27 mouse cellular contexts compared by ENCODE assay signal in the genomic region with DNA sequence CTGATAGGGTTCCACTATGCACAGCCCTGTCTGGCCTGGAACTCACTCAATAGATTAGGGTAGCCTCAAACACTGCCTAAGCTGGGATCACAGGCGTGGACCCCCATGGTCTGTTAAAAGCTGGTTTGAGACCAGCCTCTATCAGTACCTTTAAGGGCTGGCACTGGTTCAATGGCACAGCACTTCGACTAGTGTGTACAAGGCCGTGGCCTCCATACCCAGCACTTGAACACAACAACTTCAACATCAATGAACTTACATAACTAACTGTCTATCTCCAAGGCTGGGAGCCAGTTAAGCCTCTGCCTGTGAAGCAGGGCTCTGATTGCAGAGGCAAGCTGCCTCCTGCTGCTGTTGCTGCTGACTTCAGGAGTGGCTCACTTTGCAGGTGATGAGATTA. TPM values are rescaled to one million over a fixed set of nuclear protein-coding genes. Genes with fewer than 3 reads are reported as not detected.
A peak's percentile ranks its signal among the peaks of the same experiment; 100 is the strongest.
DNase-seq lines count a peak whose midpoint lies in the region; ATAC-seq lines count a peak whose summit lies in the region.
"Had no signal": no experiment of that assay in that cellular context is flagged by ENCODE, and none has a peak within 500 bp of the region (broad histone marks: within the 10 kb centered on the region; RNA-seq: fewer than 3 reads in every experiment).

No protein-coding gene starts in this region.

- H3K4me1 ChIP-seq in heart, embryonic 12.5 days (replicated peaks): peaks cover 6% of the 10 kb centered on the region

- no peaks in the 10 kb centered on the region for H3K27me3 ChIP-seq in heart, embryonic 12.5 days (replicated peaks)
- H3K27me3 ChIP-seq: CH12.LX; embryonic facial prominence, embryonic 12.5 days; embryonic facial prominence, embryonic 15.5 days; heart, embryonic 13.5 days; hindbrain, embryonic 15.5 days; intestine, embryonic 15.5 days; Patski had no signal

- no peak for ATAC-seq in heart, embryonic 12.5 days (ENCODE audit: insufficient number of reproducible peaks, low FRiP score)
- ATAC-seq: forebrain, embryonic 14.5 days; forebrain, postnatal 0 days; intestine, embryonic 15.5 days; Patski had no signal

- no peak overlapping the region for H3K4me3 ChIP-seq in heart, embryonic 12.5 days
- H3K4me3 ChIP-seq: embryonic facial prominence, embryonic 12.5 days; embryonic facial prominence, embryonic 15.5 days; heart, embryonic 13.5 days; hindbrain, embryonic 15.5 days; intestine, embryonic 15.5 days had no signal

- no peak overlapping the region for H3K27ac ChIP-seq in heart, embryonic 12.5 days (ENCODE audit: poor library complexity, severe bottlenecking)
- H3K27ac ChIP-seq: embryonic facial prominence, embryonic 12.5 days; embryonic facial prominence, embryonic 15.5 days; heart, embryonic 13.5 days; hindbrain, embryonic 15.5 days; intestine, embryonic 15.5 days had no signal

- WGBS in heart, embryonic 12.5 days: 90% methylated on average over 3 of the region's 3 CpGs

- no peak overlapping the region for H3K9ac ChIP-seq in heart, embryonic 12.5 days
- H3K9ac ChIP-seq: embryonic facial prominence, embryonic 12.5 days; embryonic facial prominence, embryonic 15.5 days; forebrain, postnatal 0 days; heart, embryonic 13.5 days; hindbrain, embryonic 15.5 days; intestine, embryonic 15.5 days had no signal

- no peak overlapping the region for H3K4me2 ChIP-seq in heart, embryonic 12.5 days
- H3K4me2 ChIP-seq: embryonic facial prominence, embryonic 12.5 days; embryonic facial prominence, embryonic 15.5 days; heart, embryonic 13.5 days; hindbrain, embryonic 15.5 days; intestine, embryonic 15.5 days had no signal

- H3K9me3 ChIP-seq in heart, embryonic 12.5 days (replicated peaks): peaks cover 3% of the 10 kb centered on the region; the same call in 1 of the 2 replicates
- H3K9me3 ChIP-seq: embryonic facial prominence, embryonic 12.5 days; embryonic facial prominence, embryonic 15.5 days; G1E; heart, embryonic 13.5 days; hindbrain, embryonic 15.5 days; intestine, embryonic 15.5 days had no signal

- H3K36me3 ChIP-seq in heart, embryonic 12.5 days: peaks cover 79% of the 10 kb centered on the region

- peak; percentile 74 for DNase-seq in heart, adult 11 months
- DNase-seq in ovary, postnatal 36 days (ENCODE audit: low spot score): peak; percentile 33
- DNase-seq in ovary, postnatal 10 days (ENCODE audit: low spot score): no peak
- DNase-seq in adrenal gland, adult 8-10 months: peak; percentile 82
- DNase-seq in adrenal gland, postnatal 25 days: peak; percentile 44
- DNase-seq in B cell, adult 2 months: no peak
- DNase-seq in frontal cortex, postnatal 25 days (ENCODE audit: low spot score in 2 of 2): no peak
- DNase-seq: cerebellum, adult 11 months; cerebellum, adult 2 months; cerebellum, adult 9-11 months; cerebellum, postnatal 25 days; forebrain, postnatal 0 days; gastrocnemius, postnatal 14 days; heart, adult 18-20 months; heart, postnatal 14 days; heart, postnatal 4 days; kidney, adult 2 months had no signal

RNA-seq across cellular contexts. Expression of a gene that starts 6.0 kb away (rescaled TPM):
- 29.5 and 30.6 TPM in 2 replicates for polyA plus RNA-seq in heart, embryonic 12.5 days (2016; fragmentation: Nextera tagmentation; extraction: Ambion mirVana)
- 10 to 100 TPM; 25.3 to 52.1 (median 38.0) TPM for total RNA-seq in adrenal gland, adult 8-10 months (2022)
- 76.8 and 80.9 TPM in 2 replicates for total RNA-seq in adrenal gland, postnatal 25 days (2021)

Comparison
In these comparisons a context has a peak if more than half of its experiments do, and no peak if none do; other contexts are left out.
1. DNase-seq: peak in heart, adult 11 months (single experiment), ovary, postnatal 36 days (single experiment), adrenal gland, adult 8-10 months (single experiment) and adrenal gland, postnatal 25 days (single experiment); none in ovary, postnatal 10 days (single experiment), B cell, adult 2 months (0 of 2) and frontal cortex, postnatal 25 days (0 of 2).